ENCODE assay signal across 8 mouse cellular contexts in genomic region chr11:109473171-109474085, GRCm38 (mm10). TPM values are rescaled to one million over a fixed set of nuclear protein-coding genes. Genes with fewer than 3 reads are reported as not detected.
A peak's percentile ranks its signal among the peaks of the same experiment; 100 is the strongest.
DNase-seq lines count a peak whose midpoint lies in the region; ATAC-seq and TF ChIP-seq lines count a peak whose summit lies in the region.

Gene Arsg (plus strand): TSS chr11:109473374.
Gene Slc16a6 (minus strand): TSS chr11:109473598.

- no peaks in the 10 kb centered on the region for H3K9me3 ChIP-seq in hindbrain, embryonic 13.5 days

- H3K36me3 ChIP-seq in hindbrain, embryonic 13.5 days, result no peaks in the 10 kb centered on the region

- peak within 1 kb of the TSS; percentile 95 for H3K27ac ChIP-seq in hindbrain, embryonic 13.5 days

- peaks cover 28% of the 10 kb centered on the region for H3K27me3 ChIP-seq in Patski
- peaks cover 16% of the 10 kb centered on the region; the same call in 1 of the 2 replicates for H3K27me3 ChIP-seq in hindbrain, embryonic 13.5 days

- TF ChIP-seq CTCF in Patski (IDR thresholded peaks at IDR 0.05), result no peak

- peak within 1 kb of the TSS; percentile 88 for H3K9ac ChIP-seq in hindbrain, embryonic 13.5 days

- DNase-seq in Patski (ENCODE audit: low read depth, low spot score), result no peak
- DNase-seq in cerebellum, postnatal 10 days, result peak; percentile 95
- DNase-seq in frontal cortex, postnatal 14 days (ENCODE audit: low spot score in 2 of 2), result peak; percentile 78 to 79
- peak; percentile 81 to 84 for DNase-seq in layer of hippocampus, postnatal 36 days
- peak; percentile 76 for DNase-seq in lung, postnatal 25 days (ENCODE audit: low spot score)
- peak; percentile 77 for DNase-seq in retina, adult 2 months (ENCODE audit: low read depth, low spot score)
- peak; percentile 93 for DNase-seq in thymus, postnatal 25 days

- 1% methylated on average over 102 of the region's 111 CpGs for WGBS in hindbrain, embryonic 13.5 days

- peak within 1 kb of the TSS; percentile 71 for H3K4me3 ChIP-seq in hindbrain, embryonic 13.5 days

- peak within 1 kb of the TSS; percentile 83 for H3K4me2 ChIP-seq in hindbrain, embryonic 13.5 days

- CTCF ChIA-PET in Patski (lab: Charles Lee), result no interaction called here

- in situ Hi-C loops in Patski (cut with MboI; ENCODE audit: low pct_unique_long_range_greater_than_20kb), result no loop called here

- peaks cover 51% of the 10 kb centered on the region for H3K4me1 ChIP-seq in hindbrain, embryonic 13.5 days (replicated peaks)

- peak; percentile 67 for ATAC-seq in Patski
- ATAC-seq in hindbrain, embryonic 13.5 days (ENCODE audit: low FRiP score), result peak; percentile 86

- POLR2A ChIA-PET in Patski (lab: Charles Lee), result no interaction called here

RNA-seq across cellular contexts. Expression of gene Arsg, which starts in this region (rescaled TPM):
- 1.1 TPM for polyA plus RNA-seq in Patski (2021)
- polyA plus RNA-seq in hindbrain, embryonic 13.5 days (2015; fragmentation: Nextera tagmentation; extraction: Ambion mirVana), result 5.0 and 8.9 TPM in 2 replicates
- 10 to 100 TPM in 1 of 2 experiments, 1 to 10 TPM in 1; 9.6 to 12.2 TPM for total RNA-seq in layer of hippocampus, postnatal 36 days (2021)

RNA-seq across cellular contexts. Expression of gene Slc16a6, which starts in this region (rescaled TPM):
- polyA plus RNA-seq in Patski (2021), result 1.2 TPM
- polyA plus RNA-seq in hindbrain, embryonic 13.5 days (2015; fragmentation: Nextera tagmentation; extraction: Ambion mirVana), result 4.1 and 6.3 TPM in 2 replicates
- 1 to 10 TPM; 5.2 to 6.2 TPM for total RNA-seq in layer of hippocampus, postnatal 36 days (2021)
